Mouse (Mus musculus) c-Kit-positive CD71-positive TER-119-negative erythroid progenitor cells, embryonic 14.5 days (primary cell): ENCODE results near the gene 4930502E18Rik.
"Not testable (repeated sequence)": the region's sequence is repeated elsewhere in the genome, so short reads cannot be mapped to it uniquely, and the experiment has no call there.

Experiments used
- DNase-seq: peaks from one replicate; pipeline ENCODE4 v3.0.0-alpha.2; 2013; ENCODE audit warnings: low read depth

The 4930502E18Rik gene

GRCm38 (mm10) chrX:53724596-53724995 lies at the start of gene 4930502E18Rik:
TSS of gene 4930502E18Rik (plus strand) at chrX:53724826.
- DNase-seq = no peak

GRCm38 (mm10) chrX:53676943-53677342 lies 47.7 kb upstream of the 4930502E18Rik start:
- not testable (repeated sequence) for DNase-seq

- not testable (repeated sequence) for DNase-seq
These were observed 42.0 kb upstream of the 4930502E18Rik start for GRCm38 (mm10) chrX:53682650-53683049.

- DNase-seq = not testable (repeated sequence)
These were observed 40.0 kb upstream of the 4930502E18Rik start for GRCm38 (mm10) chrX:53684676-53685075.

GRCm38 (mm10) chrX:53692065-53692464 lies 32.6 kb upstream of the 4930502E18Rik start:
- no peak for DNase-seq

GRCm38 (mm10) chrX:53693141-53693540 lies 31.5 kb upstream of the 4930502E18Rik start:
- no peak for DNase-seq

GRCm38 (mm10) chrX:53694008-53694777 lies 30.4 kb upstream of the 4930502E18Rik start:
- no peak for DNase-seq

GRCm38 (mm10) chrX:53699225-53699624 lies 25.4 kb upstream of the 4930502E18Rik start:
- DNase-seq = no peak

GRCm38 (mm10) chrX:53702673-53703072 lies 22.0 kb upstream of the 4930502E18Rik start:
- no peak for DNase-seq

- no peak for DNase-seq
These were observed 8.7 kb upstream of the 4930502E18Rik start for GRCm38 (mm10) chrX:53715942-53716322.

GRCm38 (mm10) chrX:53716323-53717182 lies 8.1 kb upstream of the 4930502E18Rik start:
- DNase-seq = no peak

- no peak for DNase-seq
These were observed 4.3 kb downstream of the 4930502E18Rik start for GRCm38 (mm10) chrX:53728967-53729366.

GRCm38 (mm10) chrX:53752851-53753250 lies 28.2 kb downstream of the 4930502E18Rik start:
- no peak for DNase-seq

GRCm38 (mm10) chrX:53757736-53758135 lies 33.1 kb downstream of the 4930502E18Rik start, which contains the start of gene 1700013H16Rik:
TSS of gene 1700013H16Rik (minus strand) at chrX:53757831.
- DNase-seq = no peak

GRCm38 (mm10) chrX:53776276-53776675 lies 51.6 kb downstream of the 4930502E18Rik start, which contains the start of gene Zfp36l3:
TSS of gene Zfp36l3 (minus strand) at chrX:53776394.
- DNase-seq = no peak
